Mouse (Mus musculus) stomach, embryonic 16.5 days (tissue): ENCODE results near the gene Ap4b1. TPM values are rescaled to one million over a fixed set of nuclear protein-coding genes. Genes with fewer than 3 reads are reported as not detected.

ENCODE experiments used
- ATAC-seq: fragments of 200-750 bp; cut with Nextera tagmentation; 2 replicates; pipeline ENCODE4 v1.8.0; 2017; ENCODE audit warnings: moderate number of reproducible peaks, moderate TSS enrichment; ENCODE audit not compliant: insufficient read depth, low FRiP score
- H3K27ac ChIP-seq: fragments of 300-500 bp; sonication (generic); 2 replicates; pipeline ENCODE4 v1.5.1; 2014; ENCODE audit warnings: low read length
- H3K27me3 ChIP-seq: fragments of 300-500 bp; sonication (generic); 2 replicates; pipeline ENCODE4 v1.6.1; 2014; ENCODE audit warnings: low read length, control low read depth, mixed read lengths; ENCODE audit not compliant: control insufficient read depth, insufficient read depth
- H3K36me3 ChIP-seq: fragments of 300-500 bp; sonication (generic); 2 replicates; pipeline ENCODE4 v1.6.1; 2014; ENCODE audit warnings: low read length; ENCODE audit not compliant: control insufficient read depth, insufficient read depth
- H3K4me1 ChIP-seq: fragments of 300-500 bp; sonication (generic); 2 replicates; pipeline ENCODE4 v1.6.1; 2014; ENCODE audit warnings: low read length, control low read depth, mixed read lengths; ENCODE audit not compliant: control insufficient read depth, insufficient read depth
- H3K4me2 ChIP-seq: fragments of 300-500 bp; sonication (generic); 2 replicates; pipeline ENCODE4 v1.6.1; 2014; ENCODE audit warnings: low read depth, low read length, mixed read lengths
- H3K4me3 ChIP-seq: fragments of 300-500 bp; sonication (generic); replicated peaks from 2 replicates; pipeline ENCODE4 v1.5.1; 2014; ENCODE audit warnings: mild to moderate bottlenecking, low read length
- H3K9ac ChIP-seq: fragments of 300-500 bp; sonication (generic); 2 replicates; pipeline ENCODE4 v1.6.1; 2014; ENCODE audit warnings: low read length
- H3K9me3 ChIP-seq: fragments of 300-500 bp; sonication (generic); replicated peaks from 2 replicates; pipeline ENCODE4 v1.6.1; 2016; ENCODE audit warnings: low read length, control low read depth; ENCODE audit not compliant: control insufficient read depth
- WGBS: fragments of 180-500 bp; shearing (Covaris S2); extraction: QIAGEN DNeasy Blood & Tissue Kit; methylation state at CpG from one replicate; pipeline ENCODE4 v1.1.7; 2014; 5-methylcytosine and 5-hydroxymethylcytosine counted together
- polyA plus RNA-seq: library from polyadenylated mRNA; unstranded; fragments of >200 nt; fragmentation: Nextera tagmentation; extraction: Ambion mirVana; gene quantifications from 2 replicates; pipeline ENCODE4 v1.2.1, GENCODE M21; 2015

The Ap4b1 gene
- polyA plus RNA-seq, 1 experiment from 2014 or later = 20.1 TPM

GRCm38 (mm10) chr3:103857977-103858563 is 48.8 kb downstream of the Ap4b1 start:
- H3K27ac ChIP-seq = no peak overlapping the region
- no peak overlapping the region for H3K4me3 ChIP-seq
- 0 out of 2 replicates have a peak, but pooled peaks cover 4% of the 10 kb centered on the region for H3K4me1 ChIP-seq
- ATAC-seq = no peak
- no peak overlapping the region for H3K4me2 ChIP-seq
- H3K9me3 ChIP-seq = no peaks in the 10 kb centered on the region
- no peaks in the 10 kb centered on the region for H3K36me3 ChIP-seq
- H3K27me3 ChIP-seq = no peaks in the 10 kb centered on the region
- no peak overlapping the region for H3K9ac ChIP-seq
- WGBS = 84% methylated on average over 6 of the region's 6 CpGs

- H3K9me3 ChIP-seq = no peaks in the 10 kb centered on the region
- H3K27me3 ChIP-seq = no peaks in the 10 kb centered on the region
- H3K4me3 ChIP-seq = 0 out of 2 replicates have a peak within 1 kb of the TSS, but pooled peaks have one; percentile 11
Measured at GRCm38 (mm10) chr3:103858881-103859801, 49.8 kb downstream of the Ap4b1 start, which contains the start of gene Ptpn22. Gene Ptpn22 (plus strand): TSS chr3:103859795.

GRCm38 (mm10) chr3:103859851-103860391 is 50.6 kb downstream of the Ap4b1 start:
- H3K9me3 ChIP-seq = no peaks in the 10 kb centered on the region
- no peak overlapping the region for H3K4me2 ChIP-seq
- H3K27me3 ChIP-seq = no peaks in the 10 kb centered on the region
- H3K9ac ChIP-seq = no peak overlapping the region
- H3K27ac ChIP-seq = peak overlapping the region; percentile 57
- H3K4me3 ChIP-seq = no peak overlapping the region
- 65% methylated on average over 6 of the region's 6 CpGs for WGBS
- ATAC-seq = no peak
- no peaks in the 10 kb centered on the region for H3K36me3 ChIP-seq
- 0 out of 2 replicates have a peak, but pooled peaks cover 4% of the 10 kb centered on the region for H3K4me1 ChIP-seq

More at GRCm38 (mm10) chr3:103858881-103859801, 49.8 kb downstream of the Ap4b1 start, which contains the start of gene Ptpn22:
- H3K9ac ChIP-seq = no peak within 1 kb of the TSS
- ATAC-seq = no peak
- no peaks in the 10 kb centered on the region for H3K36me3 ChIP-seq
- H3K27ac ChIP-seq = peak within 1 kb of the TSS; percentile 57
- H3K4me1 ChIP-seq = 0 out of 2 replicates have a peak, but pooled peaks cover 4% of the 10 kb centered on the region
- no peak within 1 kb of the TSS for H3K4me2 ChIP-seq
- 66% methylated on average over 12 of the region's 12 CpGs for WGBS

GRCm38 (mm10) chr3:103862721-103863220 is 53.5 kb downstream of the Ap4b1 start:
- Histone ChIP-seq H3K9me3 (no peaks in the 10 kb centered on the region), H3K4me1 (0 out of 2 replicates have a peak, but pooled peaks cover 4% of the 10 kb centered on the region), H3K4me2 (no peak overlapping the region), H3K27ac (no peak overlapping the region), H3K36me3 (no peaks in the 10 kb centered on the region), H3K9ac (no peak overlapping the region), H3K27me3 (no peaks in the 10 kb centered on the region), H3K4me3 (no peak overlapping the region)
- ATAC-seq = no peak
- WGBS = 67% methylated on average over 4 of the region's 4 CpGs

GRCm38 (mm10) chr3:103864200-103864599 is 54.9 kb downstream of the Ap4b1 start:
- Histone ChIP-seq H3K4me3 (no peak overlapping the region), H3K27ac (no peak overlapping the region), H3K4me2 (no peak overlapping the region), H3K9me3 (no peaks in the 10 kb centered on the region), H3K36me3 (no peaks in the 10 kb centered on the region), H3K9ac (no peak overlapping the region), H3K4me1 (0 out of 2 replicates have a peak, but pooled peaks cover 4% of the 10 kb centered on the region), H3K27me3 (no peaks in the 10 kb centered on the region)
- ATAC-seq = no peak
- WGBS = 75% methylated on average over 6 of the region's 6 CpGs

GRCm38 (mm10) chr3:103867424-103867971 is 58.2 kb downstream of the Ap4b1 start:
- Histone ChIP-seq H3K9ac (no peak overlapping the region), H3K4me2 (no peak overlapping the region), H3K4me1 (no peaks in the 10 kb centered on the region), H3K36me3 (no peaks in the 10 kb centered on the region), H3K27ac (no peak overlapping the region), H3K9me3 (no peaks in the 10 kb centered on the region), H3K4me3 (no peak overlapping the region), H3K27me3 (no peaks in the 10 kb centered on the region)
- ATAC-seq = no peak
- 82% methylated on average over 5 of the region's 5 CpGs for WGBS

- no peak for ATAC-seq
- 75% methylated on average over 4 of the region's 4 CpGs for WGBS
Measured at GRCm38 (mm10) chr3:103868008-103868407, 58.7 kb downstream of the Ap4b1 start.

More at GRCm38 (mm10) chr3:103868008-103868407, 58.7 kb downstream of the Ap4b1 start:
- no peak overlapping the region for H3K4me3 ChIP-seq
- H3K27ac ChIP-seq = no peak overlapping the region
- H3K36me3 ChIP-seq = no peaks in the 10 kb centered on the region
- H3K4me2 ChIP-seq = no peak overlapping the region
- no peaks in the 10 kb centered on the region for H3K27me3 ChIP-seq
- no peaks in the 10 kb centered on the region for H3K9me3 ChIP-seq
- no peak overlapping the region for H3K9ac ChIP-seq
- no peaks in the 10 kb centered on the region for H3K4me1 ChIP-seq
